Mouse (Mus musculus) hindbrain, postnatal 0 days (tissue): ENCODE measurements around the gene Ptpa. TPM values are rescaled to one million over a fixed set of nuclear protein-coding genes. Genes with fewer than 3 reads are reported as not detected.
A peak's percentile ranks its signal among the peaks of the same experiment; 100 is the strongest.

Source experiments
- ATAC-seq: fragments of 200-750 bp; cut with Nextera tagmentation; 2 replicates; pipeline ENCODE4 v1.8.0; 2017; ENCODE audit warnings: mild to moderate bottlenecking, moderate TSS enrichment, moderate library complexity
- DNase-seq: peaks from one replicate; pipeline ENCODE4 v3.0.0-alpha.2; 2015; ENCODE audit warnings: low spot score
- H3K27ac ChIP-seq: fragments of 300-500 bp; sonication (generic); 2 replicates; pipeline ENCODE4 v1.5.1; 2014; ENCODE audit warnings: mild to moderate bottlenecking
- H3K27me3 ChIP-seq: fragments of 300-500 bp; sonication (generic); 2 replicates; pipeline ENCODE4 v1.6.1; 2014; ENCODE audit warnings: low read length, mixed read lengths; ENCODE audit not compliant: insufficient read depth
- H3K36me3 ChIP-seq: fragments of 300-500 bp; sonication (generic); 2 replicates; pipeline ENCODE4 v1.6.1; 2014; ENCODE audit warnings: low read length, mixed read lengths; ENCODE audit not compliant: insufficient read depth
- H3K4me1 ChIP-seq: fragments of 300-500 bp; sonication (generic); 2 replicates; pipeline ENCODE4 v1.6.1; 2014; ENCODE audit warnings: antibody characterized with exemption, low read length, mixed read lengths; ENCODE audit not compliant: insufficient read depth
- H3K4me2 ChIP-seq: fragments of 300-500 bp; sonication (generic); 2 replicates; pipeline ENCODE4 v1.6.1; 2014; ENCODE audit warnings: low read depth, mild to moderate bottlenecking, low read length, moderate library complexity, mixed read lengths
- H3K4me3 ChIP-seq: fragments of 300-500 bp; sonication (generic); 2 replicates; pipeline ENCODE4 v1.5.1; 2014; ENCODE audit warnings: low read length
- H3K9ac ChIP-seq: fragments of 300-500 bp; sonication (generic); replicated peaks from 2 replicates; pipeline ENCODE4 v1.6.1; 2014; ENCODE audit warnings: mild to moderate bottlenecking, low read length, moderate library complexity, mixed read lengths
- H3K9me3 ChIP-seq: fragments of 300-500 bp; sonication (generic); 2 replicates; pipeline ENCODE4 v1.6.1; 2016; ENCODE audit warnings: low read length, mixed read lengths
- CTCF ChIP-seq: IDR thresholded peaks from 2 replicates; pipeline ENCODE4 v1.5.1; 2016; ENCODE audit warnings: antibody characterized with exemption, control low read depth, low read depth
- WGBS: fragments of 180-500 bp; shearing (Covaris S2); extraction: QIAGEN DNeasy Blood & Tissue Kit; methylation state at CpG from one replicate; pipeline ENCODE4 v1.1.7; 2014; 5-methylcytosine and 5-hydroxymethylcytosine counted together
- polyA plus RNA-seq: library from polyadenylated mRNA; unstranded; fragments of >200 nt; fragmentation: Nextera tagmentation; extraction: Ambion mirVana; gene quantifications from 2 replicates; pipeline ENCODE4 v1.2.1, GENCODE M21; 2015
- total RNA-seq: library from RNA; depleted of rRNA; stranded (reverse); fragments of >200 nt; gene quantifications from 2 replicates; pipeline ENCODE4 v1.2.3, GENCODE M21; 2014

Gene Ptpa
- total and polyA plus RNA-seq, 2 experiments from 2014 or later, result 138 to 156 TPM

DNA sequence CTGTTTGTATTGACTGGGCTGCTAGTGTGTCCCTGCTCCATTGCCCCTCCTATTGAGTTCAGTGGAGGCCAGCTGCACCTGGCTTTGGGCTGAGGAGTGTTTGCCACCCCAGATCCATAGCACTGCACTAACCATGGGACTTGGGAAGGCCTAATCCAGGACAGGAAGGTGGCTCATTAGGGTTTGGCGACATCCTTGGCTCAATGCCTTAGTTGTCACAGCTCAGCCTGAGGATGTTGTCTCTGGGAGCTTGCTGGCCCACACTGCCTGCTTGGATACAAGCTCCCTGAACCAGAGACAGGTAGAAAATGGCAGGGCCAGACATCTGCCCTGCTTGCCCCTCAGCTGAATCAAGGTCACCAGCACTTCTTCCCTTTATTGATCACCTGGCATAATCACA, 14.3 kb upstream of the Ptpa start:
- WGBS, result 53% methylated on average over 1 of the region's 1 CpGs
- no peak overlapping the region for H3K27ac ChIP-seq
- peaks cover 42% of the 10 kb centered on the region for H3K36me3 ChIP-seq
- H3K4me1 ChIP-seq, result no peaks in the 10 kb centered on the region; the same call in 1 of the 2 replicates
- H3K9ac ChIP-seq, result no peak overlapping the region
- ATAC-seq (no peak), DNase-seq (no peak)
- TF ChIP-seq CTCF, result no peak
- H3K4me3 ChIP-seq, result no peak overlapping the region
- H3K4me2 ChIP-seq, result no peak overlapping the region
- H3K27me3 ChIP-seq, result no peaks in the 10 kb centered on the region
- H3K9me3 ChIP-seq, result no peaks in the 10 kb centered on the region

- no peak overlapping the region for H3K27ac ChIP-seq
- DNase-seq (peak; percentile 20), ATAC-seq (no peak)
- no peak overlapping the region for H3K4me3 ChIP-seq
- no peak for TF ChIP-seq CTCF
- no peak overlapping the region for H3K4me2 ChIP-seq
- H3K36me3 ChIP-seq, result peaks cover 41% of the 10 kb centered on the region; the same call in 1 of the 2 replicates
- no peaks in the 10 kb centered on the region for H3K9me3 ChIP-seq
- H3K4me1 ChIP-seq, result no peaks in the 10 kb centered on the region; the same call in 1 of the 2 replicates
- no peak overlapping the region for H3K9ac ChIP-seq
- H3K27me3 ChIP-seq, result no peaks in the 10 kb centered on the region
- 66% methylated on average over 9 of the region's 9 CpGs for WGBS
Observed at GRCm38 (mm10) chr2:30402351-30402826, 13.4 kb upstream of the Ptpa start.

GRCm38 (mm10) chr2:30402843-30403242, 13.0 kb upstream of the Ptpa start:
- WGBS, result 60% methylated on average over 2 of the region's 2 CpGs

DNA sequence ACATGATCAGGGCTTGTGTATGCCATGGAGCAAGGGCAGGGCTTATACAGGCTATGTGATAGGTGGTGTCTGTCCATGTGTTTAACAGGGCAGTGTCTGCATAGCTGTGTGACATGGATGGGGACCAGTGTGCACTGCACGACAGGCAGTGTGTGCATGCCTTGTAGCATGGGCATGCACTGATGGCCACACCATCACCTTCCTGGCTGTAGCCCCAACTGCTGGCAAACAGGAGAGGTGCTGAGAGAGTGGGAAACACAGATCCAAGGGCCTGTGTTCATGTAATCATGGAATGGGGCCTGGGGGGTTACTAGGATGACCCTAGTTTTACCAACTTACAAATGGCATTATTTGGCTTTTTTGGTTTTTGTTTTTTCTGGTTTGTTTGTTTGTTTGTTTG, 12.0 kb upstream of the Ptpa start:
- Histone ChIP-seq H3K9ac (no peak overlapping the region), H3K9me3 (no peaks in the 10 kb centered on the region), H3K36me3 (peaks cover 46% of the 10 kb centered on the region), H3K4me2 (no peak overlapping the region), H3K27ac (no peak overlapping the region), H3K4me3 (no peak overlapping the region), H3K27me3 (no peaks in the 10 kb centered on the region), H3K4me1 (no peaks in the 10 kb centered on the region; the same call in 1 of the 2 replicates)
- DNase-seq (no peak), ATAC-seq (no peak)
- 80% methylated on average over 1 of the region's 1 CpGs for WGBS
- TF ChIP-seq CTCF, result no peak

More at GRCm38 (mm10) chr2:30402843-30403242, 13.0 kb upstream of the Ptpa start:
- no peak for TF ChIP-seq CTCF
- Histone ChIP-seq H3K9me3 (no peaks in the 10 kb centered on the region), H3K9ac (no peak overlapping the region), H3K4me2 (no peak overlapping the region), H3K36me3 (peaks cover 41% of the 10 kb centered on the region), H3K27ac (no peak overlapping the region), H3K4me3 (no peak overlapping the region), H3K4me1 (no peaks in the 10 kb centered on the region; the same call in 1 of the 2 replicates), H3K27me3 (no peaks in the 10 kb centered on the region)
- DNase-seq (no peak), ATAC-seq (no peak)

GRCm38 (mm10) chr2:30407221-30407620, 8.6 kb upstream of the Ptpa start:
- Histone ChIP-seq H3K4me1 (no peaks in the 10 kb centered on the region; the same call in 1 of the 2 replicates), H3K9ac (no peak overlapping the region), H3K4me3 (no peak overlapping the region), H3K4me2 (no peak overlapping the region), H3K27ac (no peak overlapping the region), H3K27me3 (no peaks in the 10 kb centered on the region), H3K9me3 (no peaks in the 10 kb centered on the region), H3K36me3 (peaks cover 54% of the 10 kb centered on the region)
- 82% methylated on average over 2 of the region's 2 CpGs for WGBS
- DNase-seq (no peak), ATAC-seq (no peak)
- no peak for TF ChIP-seq CTCF

GRCm38 (mm10) chr2:30407778-30408177, 8.1 kb upstream of the Ptpa start:
- DNase-seq, result no peak
- Histone ChIP-seq H3K9me3 (no peaks in the 10 kb centered on the region), H3K9ac (no peak overlapping the region), H3K27ac (no peak overlapping the region), H3K27me3 (no peaks in the 10 kb centered on the region), H3K36me3 (peaks cover 49% of the 10 kb centered on the region), H3K4me1 (no peaks in the 10 kb centered on the region; the same call in 1 of the 2 replicates), H3K4me2 (no peak overlapping the region), H3K4me3 (no peak overlapping the region)
- TF ChIP-seq CTCF, result no peak
- ATAC-seq, result no peak
- WGBS, result 90% methylated on average over 10 of the region's 10 CpGs

DNA sequence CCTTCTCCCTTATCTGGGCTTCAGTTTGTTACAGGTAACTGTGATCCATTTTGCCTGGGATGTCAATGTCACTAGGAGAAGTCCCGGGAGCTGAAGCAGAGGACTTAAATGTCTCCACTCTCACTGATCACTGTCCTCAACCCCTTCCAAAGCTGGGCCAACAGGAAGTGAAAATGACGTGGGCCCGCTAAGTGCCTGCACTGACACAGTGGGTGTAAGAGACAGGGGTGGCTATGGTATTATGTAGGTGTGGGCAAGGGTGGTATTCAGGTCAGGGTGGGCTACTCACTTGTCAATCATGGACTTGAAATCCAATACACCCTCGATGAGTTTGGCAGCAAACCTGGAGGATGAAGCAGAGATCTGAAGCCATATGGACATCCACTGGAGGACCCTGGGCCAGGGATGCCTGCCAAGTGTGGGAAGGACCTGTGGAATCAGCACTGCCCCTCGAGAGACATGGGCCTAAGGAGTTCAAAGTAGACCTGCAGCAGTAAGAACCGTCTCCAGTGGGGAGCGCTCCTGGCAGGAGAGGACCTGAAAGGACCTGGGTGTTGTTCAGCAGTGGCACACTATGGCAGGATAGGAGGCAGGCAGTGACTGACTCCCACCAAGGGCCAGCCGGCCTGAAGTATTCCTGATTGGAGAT, 7.3 kb upstream of the Ptpa start:
- no peak overlapping the region for H3K9ac ChIP-seq
- no peak overlapping the region for H3K4me3 ChIP-seq
- TF ChIP-seq CTCF, result no peak
- H3K4me1 ChIP-seq, result no peaks in the 10 kb centered on the region; the same call in 1 of the 2 replicates
- 85% methylated on average over 8 of the region's 8 CpGs for WGBS
- H3K27ac ChIP-seq, result no peak overlapping the region
- DNase-seq (no peak), ATAC-seq (no peak)
- peaks cover 46% of the 10 kb centered on the region for H3K36me3 ChIP-seq
- H3K9me3 ChIP-seq, result no peaks in the 10 kb centered on the region
- no peaks in the 10 kb centered on the region for H3K27me3 ChIP-seq
- no peak overlapping the region for H3K4me2 ChIP-seq
